Mouse (Mus musculus) embryonic facial prominence, embryonic 15.5 days (tissue): ENCODE results near the gene Lrp1. TPM values are rescaled to one million over a fixed set of nuclear protein-coding genes. Genes with fewer than 3 reads are reported as not detected.
A peak's percentile ranks its signal among the peaks of the same experiment; 100 is the strongest.

ENCODE experiments used
- ATAC-seq: fragments of 200-750 bp; cut with Nextera tagmentation; 2 replicates; pipeline ENCODE4 v1.8.0; 2017; ENCODE audit warnings: low read depth, moderate TSS enrichment; ENCODE audit not compliant: insufficient number of reproducible peaks, low FRiP score, low TSS enrichment
- H3K27ac ChIP-seq: fragments of 300-500 bp; sonication (generic); replicated peaks from 2 replicates; pipeline ENCODE4 v1.5.1; 2015; ENCODE audit warnings: mild to moderate bottlenecking, inconsistent platforms
- H3K27me3 ChIP-seq: fragments of 300-500 bp; sonication (generic); 2 replicates; pipeline ENCODE4 v1.6.1; 2015; ENCODE audit warnings: inconsistent platforms
- H3K36me3 ChIP-seq: fragments of 300-500 bp; sonication (generic); 2 replicates; pipeline ENCODE4 v1.6.1; 2015; ENCODE audit warnings: mild to moderate bottlenecking, inconsistent platforms
- H3K4me1 ChIP-seq: fragments of 300-500 bp; sonication (generic); 2 replicates; pipeline ENCODE4 v1.6.1; 2015; ENCODE audit warnings: inconsistent platforms
- H3K4me2 ChIP-seq: fragments of 300-500 bp; sonication (generic); replicated peaks from 2 replicates; pipeline ENCODE4 v1.6.1; 2015; ENCODE audit warnings: mild to moderate bottlenecking, inconsistent platforms
- H3K4me3 ChIP-seq: fragments of 300-500 bp; sonication (generic); replicated peaks from 2 replicates; pipeline ENCODE4 v1.5.1; 2015; ENCODE audit warnings: mild to moderate bottlenecking, inconsistent platforms
- H3K9ac ChIP-seq: fragments of 300-500 bp; sonication (generic); 2 replicates; pipeline ENCODE4 v1.6.1; 2015; ENCODE audit warnings: inconsistent platforms
- H3K9me3 ChIP-seq: fragments of 300-500 bp; sonication (generic); replicated peaks from 2 replicates; pipeline ENCODE4 v1.6.1; 2016; ENCODE audit warnings: inconsistent platforms
- WGBS: fragments of 180-500 bp; shearing (Covaris S2); methylation state at CpG from one replicate; pipeline ENCODE4 v1.1.7; 2015; 5-methylcytosine and 5-hydroxymethylcytosine counted together
- polyA plus RNA-seq: library from polyadenylated mRNA; unstranded; fragments of >200 nt; fragmentation: Nextera tagmentation; extraction: Ambion mirVana; gene quantifications from 2 replicates; pipeline ENCODE4 v1.2.1, GENCODE M21; 2015

The Lrp1 gene
- polyA plus RNA-seq, 1 experiment from 2014 or later: 163 TPM

DNA sequence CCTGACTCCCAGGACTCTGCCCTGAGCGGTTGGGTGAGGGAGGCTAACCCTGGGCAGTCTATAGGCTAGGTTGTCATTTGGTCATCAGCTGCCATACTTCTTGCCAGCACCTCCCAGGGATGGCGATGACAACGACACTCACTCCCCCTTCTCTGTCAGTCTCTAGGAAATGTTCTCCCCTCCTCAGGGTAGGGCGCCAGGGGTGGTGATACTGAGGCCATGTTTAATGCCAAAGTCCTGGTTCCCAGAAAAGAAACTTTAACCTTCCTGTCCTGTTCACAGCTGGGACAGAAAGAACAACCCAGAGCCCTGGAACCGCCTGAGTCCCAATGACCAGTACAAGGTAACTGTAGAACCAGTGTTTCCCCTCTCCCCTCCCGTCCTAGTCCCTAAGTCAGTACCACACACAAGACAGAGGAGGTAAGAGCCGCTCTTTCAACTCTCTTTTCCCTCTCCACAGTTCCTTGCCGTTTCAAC, 104.9 kb downstream of the Lrp1 start:
- Histone ChIP-seq H3K27me3 (peaks cover 48% of the 10 kb centered on the region), H3K27ac (peak overlapping the region; percentile 82), H3K36me3 (peaks cover 26% of the 10 kb centered on the region), H3K4me3 (peak overlapping the region; percentile 30), H3K9me3 (no peaks in the 10 kb centered on the region), H3K4me1 (peaks cover 76% of the 10 kb centered on the region), H3K9ac (no peak overlapping the region), H3K4me2 (peak overlapping the region; percentile 96)
- 28% methylated on average over 8 of the region's 8 CpGs for WGBS
- no peak for ATAC-seq

GRCm38 (mm10) chr10:127515271-127515982, 105.5 kb downstream of the Lrp1 start:
- H3K9ac ChIP-seq: no peak overlapping the region
- peak overlapping the region; percentile 96 for H3K4me2 ChIP-seq
- H3K36me3 ChIP-seq: peaks cover 26% of the 10 kb centered on the region
- 29% methylated on average over 9 of the region's 9 CpGs for WGBS
- peaks cover 77% of the 10 kb centered on the region for H3K4me1 ChIP-seq
- H3K27ac ChIP-seq: peak overlapping the region; percentile 82
- H3K27me3 ChIP-seq: peaks cover 54% of the 10 kb centered on the region
- no peaks in the 10 kb centered on the region for H3K9me3 ChIP-seq
- peak overlapping the region; percentile 30 for H3K4me3 ChIP-seq
- ATAC-seq: no peak

DNA sequence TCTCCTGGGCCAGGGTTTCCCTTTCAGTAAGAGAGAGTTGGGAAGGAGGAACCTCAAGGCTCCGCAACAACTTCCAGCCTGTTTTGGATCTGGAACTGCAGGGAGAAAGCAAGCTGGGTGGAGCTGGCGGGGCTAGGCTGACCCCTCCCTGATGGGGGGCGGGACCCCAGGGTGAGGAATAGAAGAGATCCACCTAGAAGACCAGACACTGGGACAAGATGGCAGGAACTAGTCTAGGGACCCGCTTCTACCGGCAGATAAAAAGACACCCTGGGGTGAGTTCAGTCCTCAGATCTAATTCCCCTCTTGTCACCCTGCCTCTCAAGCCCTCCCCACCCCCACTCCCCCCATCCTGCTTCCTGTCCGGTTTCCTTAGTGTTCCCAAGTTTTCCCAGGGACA, 106.2 kb downstream of the Lrp1 start, which contains the start of gene Ndufa4l2:
TSS of gene Ndufa4l2 (plus strand) at position 204 of the 400 bp plus-strand sequence.
- WGBS: 9% methylated on average over 6 of the region's 6 CpGs
- peak within 1 kb of the TSS; percentile 96 for H3K4me2 ChIP-seq
- H3K4me1 ChIP-seq: peaks cover 84% of the 10 kb centered on the region
- H3K4me3 ChIP-seq: peak within 1 kb of the TSS; percentile 51
- no peak within 1 kb of the TSS for H3K9ac ChIP-seq
- peaks cover 60% of the 10 kb centered on the region for H3K27me3 ChIP-seq
- peaks cover 20% of the 10 kb centered on the region for H3K36me3 ChIP-seq
- no peak for ATAC-seq
- H3K27ac ChIP-seq: peak within 1 kb of the TSS; percentile 82
- no peaks in the 10 kb centered on the region for H3K9me3 ChIP-seq

- peak overlapping the region; percentile 58 for H3K27ac ChIP-seq
- 18% methylated on average over 13 of the region's 13 CpGs for WGBS
- peaks cover 66% of the 10 kb centered on the region for H3K27me3 ChIP-seq
- H3K4me2 ChIP-seq: peak overlapping the region; percentile 96
- no peak for ATAC-seq
- peak overlapping the region; percentile 30 for H3K4me3 ChIP-seq
- H3K9ac ChIP-seq: no peak overlapping the region
- H3K9me3 ChIP-seq: no peaks in the 10 kb centered on the region
- H3K4me1 ChIP-seq: peaks cover 89% of the 10 kb centered on the region
- peaks cover 14% of the 10 kb centered on the region for H3K36me3 ChIP-seq
These were observed 106.7 kb downstream of the Lrp1 start for GRCm38 (mm10) chr10:127514111-127514698.

DNA sequence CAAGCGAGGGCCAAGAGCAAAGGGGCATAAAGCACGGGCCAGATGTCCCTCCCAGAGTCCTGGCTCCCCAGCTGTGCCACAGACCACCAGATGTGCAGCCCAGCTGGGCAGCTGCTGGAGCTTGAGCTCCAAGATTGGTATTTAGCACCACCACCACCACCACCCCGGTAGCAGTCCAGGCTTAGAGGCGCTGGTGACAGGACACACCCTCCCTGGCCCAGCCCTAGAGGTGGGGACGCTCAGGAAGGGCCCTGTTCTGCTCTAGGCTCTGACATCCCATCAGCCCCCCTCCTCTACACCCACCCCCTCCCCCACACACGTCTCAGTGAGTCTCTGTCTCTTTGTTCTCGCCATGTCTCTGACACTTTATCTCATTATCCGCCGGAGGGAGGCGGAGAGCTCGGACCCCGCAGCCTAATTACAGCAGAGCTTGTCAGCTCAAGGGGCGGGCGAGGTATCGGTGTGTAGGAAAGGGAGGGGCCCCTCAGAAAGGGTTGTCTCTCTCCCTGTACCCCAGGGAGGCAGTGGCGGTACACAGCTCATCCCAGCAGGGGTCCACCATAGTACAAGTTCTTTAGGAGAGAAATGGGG, 107.4 kb downstream of the Lrp1 start:
- Histone ChIP-seq H3K4me1 (peaks cover 95% of the 10 kb centered on the region), H3K36me3 (peaks cover 12% of the 10 kb centered on the region), H3K9ac (no peak overlapping the region), H3K9me3 (no peaks in the 10 kb centered on the region), H3K4me3 (peak overlapping the region; percentile 51), H3K4me2 (peak overlapping the region; percentile 96), H3K27me3 (peaks cover 68% of the 10 kb centered on the region), H3K27ac (peak overlapping the region; percentile 58)
- ATAC-seq: no peak
- under 1% methylated on average over 16 of the region's 16 CpGs for WGBS

GRCm38 (mm10) chr10:127512813-127513212, 108.1 kb downstream of the Lrp1 start:
- peak; percentile 55 for ATAC-seq
- H3K4me1 ChIP-seq: peaks cover 99% of the 10 kb centered on the region
- peaks cover 75% of the 10 kb centered on the region for H3K27me3 ChIP-seq
- H3K4me3 ChIP-seq: peak overlapping the region; percentile 51
- H3K4me2 ChIP-seq: peak overlapping the region; percentile 96
- under 1% methylated on average over 27 of the region's 27 CpGs for WGBS
- H3K36me3 ChIP-seq: peaks cover 4% of the 10 kb centered on the region; the same call in 1 of the 2 replicates
- H3K9me3 ChIP-seq: no peaks in the 10 kb centered on the region
- peak overlapping the region; percentile 58 for H3K27ac ChIP-seq
- no peak overlapping the region for H3K9ac ChIP-seq

- H3K36me3 ChIP-seq: no peaks in the 10 kb centered on the region
- no peaks in the 10 kb centered on the region for H3K9me3 ChIP-seq
- H3K27me3 ChIP-seq: peaks cover 81% of the 10 kb centered on the region
- no peak overlapping the region for H3K27ac ChIP-seq
- H3K4me2 ChIP-seq: peak overlapping the region; percentile 96
- ATAC-seq: no peak
- WGBS: 2% methylated on average over 7 of the region's 7 CpGs
- H3K9ac ChIP-seq: peak overlapping the region; percentile 55
- peak overlapping the region; percentile 51 for H3K4me3 ChIP-seq
- H3K4me1 ChIP-seq: peaks cover 95% of the 10 kb centered on the region
These were observed 108.7 kb downstream of the Lrp1 start for GRCm38 (mm10) chr10:127512307-127512666.

DNA sequence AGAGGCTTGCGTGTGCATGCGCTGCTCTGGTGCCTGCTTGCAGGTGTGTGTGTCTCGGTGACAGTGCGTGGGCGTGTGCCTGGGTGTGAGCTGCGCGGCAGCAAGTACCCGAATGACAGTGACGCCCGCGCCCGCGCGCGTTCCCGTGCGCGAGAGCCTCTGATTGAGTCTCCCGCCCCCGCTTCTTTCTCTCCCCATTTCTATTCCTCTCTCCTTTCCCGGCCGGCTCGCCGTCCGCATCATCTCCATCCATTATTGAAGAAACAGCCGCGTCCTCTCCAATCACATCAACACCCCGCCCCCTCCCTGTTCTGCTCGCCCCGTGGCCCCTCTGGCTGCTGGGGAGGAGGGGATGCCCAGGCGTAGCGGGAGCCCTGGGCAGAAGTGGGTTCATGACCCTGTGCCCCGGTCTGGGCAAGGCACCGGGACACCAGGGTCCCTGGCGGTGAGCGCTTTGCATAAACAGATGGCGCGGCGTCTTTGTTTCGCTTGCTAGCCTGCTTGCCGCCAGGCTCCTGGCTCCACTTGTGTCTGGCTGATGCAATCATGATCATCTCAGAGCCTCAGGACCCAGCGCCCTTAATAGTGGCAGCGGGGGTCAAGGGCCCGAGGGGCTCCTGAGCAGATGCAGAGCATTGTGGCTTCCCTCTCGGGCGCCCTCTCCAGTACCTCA, 109.2 kb downstream of the Lrp1 start:
- WGBS: under 1% methylated on average over 44 of the region's 46 CpGs
- ATAC-seq: no peak
- Histone ChIP-seq H3K9ac (peak overlapping the region; percentile 55), H3K4me2 (peak overlapping the region; percentile 96), H3K36me3 (no peaks in the 10 kb centered on the region), H3K27me3 (peaks cover 83% of the 10 kb centered on the region), H3K9me3 (no peaks in the 10 kb centered on the region), H3K4me3 (peak overlapping the region; percentile 51), H3K4me1 (peaks cover 90% of the 10 kb centered on the region), H3K27ac (no peak overlapping the region)

GRCm38 (mm10) chr10:127510895-127511617, 109.9 kb downstream of the Lrp1 start:
- WGBS: 10% methylated on average over 11 of the region's 11 CpGs
- Histone ChIP-seq H3K27ac (no peak overlapping the region), H3K36me3 (no peaks in the 10 kb centered on the region; the same call in 1 of the 2 replicates), H3K9ac (no peak overlapping the region), H3K4me2 (peak overlapping the region; percentile 96), H3K4me1 (peaks cover 83% of the 10 kb centered on the region), H3K9me3 (no peaks in the 10 kb centered on the region), H3K27me3 (peaks cover 81% of the 10 kb centered on the region), H3K4me3 (peak overlapping the region; percentile 51)
- ATAC-seq: no peak

- peak overlapping the region; percentile 87 for H3K4me2 ChIP-seq
- ATAC-seq: no peak
- H3K4me3 ChIP-seq: peak overlapping the region; percentile 42; the same call in 1 of the 2 replicates
- H3K9me3 ChIP-seq: no peaks in the 10 kb centered on the region
- peaks cover 75% of the 10 kb centered on the region for H3K27me3 ChIP-seq
- WGBS: 11% methylated on average over 17 of the region's 17 CpGs
- peaks cover 73% of the 10 kb centered on the region for H3K4me1 ChIP-seq
- peaks cover 6% of the 10 kb centered on the region for H3K36me3 ChIP-seq
- H3K27ac ChIP-seq: no peak overlapping the region
- no peak overlapping the region for H3K9ac ChIP-seq
These were observed 110.9 kb downstream of the Lrp1 start for GRCm38 (mm10) chr10:127509837-127510701.
